Mouse (Mus musculus) CH12.LX (cell line): ENCODE measurements around the gene 1110059E24Rik. TPM values are rescaled to one million over a fixed set of nuclear protein-coding genes. Genes with fewer than 3 reads are reported as not detected.

Experiments
- DNase-seq: peaks from one replicate; pipeline ENCODE4 v3.0.0-alpha.2; 2013; ENCODE audit errors: extremely low read depth
- H3K27ac ChIP-seq: 2 replicates; pipeline ENCODE4 v1.5.1; 2012; ENCODE audit warnings: low read depth, mild to moderate bottlenecking, control low read depth, moderate library complexity; ENCODE audit not compliant: insufficient read depth
- H3K27me3 ChIP-seq: replicated peaks from 2 replicates; pipeline ENCODE3; 2012; ENCODE audit warnings: inconsistent platforms
- H3K36me3 ChIP-seq, 2 experiments: replicated peaks in 1 of 2; 2 replicates each; pipeline versions ENCODE3 to v1.6.1; 2012; ENCODE audit warnings: inconsistent platforms in 1 of 2, low read length in 1 of 2, mild to moderate bottlenecking in 1 of 2, mixed read lengths in 1 of 2, moderate library complexity in 1 of 2; ENCODE audit not compliant: control insufficient read depth in 1 of 2, insufficient read depth in 1 of 2
- H3K4me1 ChIP-seq, 2 experiments: 2 replicates each; pipeline ENCODE4 v1.6.1; 2012; ENCODE audit warnings: inconsistent platforms in 1 of 2, moderate library complexity in 1 of 2; ENCODE audit not compliant: insufficient read depth in 2 of 2, control insufficient read depth in 1 of 2
- H3K4me2 ChIP-seq: 2 replicates; pipeline ENCODE4 v1.6.1; 2012; ENCODE audit warnings: low read depth, mild to moderate bottlenecking, control low read depth; ENCODE audit not compliant: poor library complexity, insufficient read depth, severe bottlenecking
- H3K4me3 ChIP-seq, 3 experiments: fragments of 150-350 bp in 1 of 3; sonication (generic) in 1 of 3; replicated peaks in 1 of 3; 2 replicates each; pipeline versions ENCODE3 to v1.5.1; 2011 to 2012; ENCODE audit warnings: low read depth in 2 of 3, low read length in 2 of 3, mild to moderate bottlenecking in 2 of 3, moderate library complexity in 2 of 3, control low read depth in 1 of 3, improper control_type of control experiment in 1 of 3, inconsistent platforms in 1 of 3, mixed read lengths in 1 of 3; ENCODE audit not compliant: poor library complexity in 1 of 3
- H3K79me2 ChIP-seq: replicated peaks from 2 replicates; pipeline ENCODE4 v1.6.1; 2012; ENCODE audit warnings: mild to moderate bottlenecking, moderate library complexity; ENCODE audit not compliant: control insufficient read depth, poor library complexity, insufficient read depth, severe bottlenecking; ENCODE audit errors: extremely low read depth
- H3K9ac ChIP-seq: 2 replicates; pipeline ENCODE4 v1.6.1; 2012; ENCODE audit warnings: low read depth, mild to moderate bottlenecking, control low read depth, moderate library complexity; ENCODE audit not compliant: insufficient read depth
- H3K9me3 ChIP-seq: replicated peaks from 2 replicates; pipeline ENCODE3; 2012; ENCODE audit warnings: low read length, inconsistent platforms, mixed read lengths
- CTCF ChIP-seq, 2 experiments: IDR thresholded peaks in 1 of 2; conservative IDR thresholded peaks in 1 of 2; 2 replicates each; pipeline ENCODE4 v1.5.1; 2011 to 2012; ENCODE audit warnings: low read depth in 2 of 2, low read length in 2 of 2, improper control_type of control experiment in 1 of 2, inconsistent platforms in 1 of 2, mild to moderate bottlenecking in 1 of 2, moderate library complexity in 1 of 2
- EP300 ChIP-seq: IDR thresholded peaks from 2 replicates; pipeline ENCODE4 v1.6.1; 2011; ENCODE audit warnings: low read length, improper control_type of control experiment
- JUND ChIP-seq: conservative IDR thresholded peaks from 2 replicates; pipeline ENCODE4 v1.6.1; 2011; ENCODE audit warnings: low read depth, low read length, improper control_type of control experiment
- KAT2A ChIP-seq: IDR thresholded peaks from 2 replicates; pipeline ENCODE4 v1.6.1; 2012; ENCODE audit warnings: low read length, improper control_type of control experiment, inconsistent platforms; ENCODE audit not compliant: insufficient replicate concordance
- MAX ChIP-seq: IDR thresholded peaks from 2 replicates; pipeline ENCODE4 v1.6.1; 2011; ENCODE audit warnings: low read length, improper control_type of control experiment
- NRF1 ChIP-seq: IDR thresholded peaks from 2 replicates; pipeline ENCODE4 v1.6.1; 2014; ENCODE audit warnings: low read depth, mild to moderate bottlenecking, inconsistent platforms, low read length, improper control_type of control experiment, moderate library complexity
- POLR2A ChIP-seq: IDR thresholded peaks from 2 replicates; pipeline ENCODE4 v1.6.1; 2011; ENCODE audit warnings: low read depth, mild to moderate bottlenecking, improper control_type of control experiment, low read length
- RAD21 ChIP-seq: IDR thresholded peaks from 2 replicates; pipeline ENCODE4 v1.6.1; 2011; ENCODE audit warnings: low read depth, mild to moderate bottlenecking, low read length, improper control_type of control experiment, moderate library complexity
- SIN3A ChIP-seq: IDR thresholded peaks from 2 replicates; pipeline ENCODE4 v1.6.1; 2012; ENCODE audit warnings: low read length, improper control_type of control experiment, inconsistent platforms
- SMC3 ChIP-seq: IDR thresholded peaks from 2 replicates; pipeline ENCODE4 v1.6.1; 2011; ENCODE audit warnings: low read depth, low read length, improper control_type of control experiment
- TCF12 ChIP-seq: IDR thresholded peaks from 2 replicates; pipeline ENCODE4 v1.6.1; 2014; ENCODE audit warnings: low read depth, mild to moderate bottlenecking, inconsistent platforms, low read length, improper control_type of control experiment
- USF2 ChIP-seq: conservative IDR thresholded peaks from 2 replicates; pipeline ENCODE4 v1.6.1; 2011; ENCODE audit warnings: low read depth, low read length, improper control_type of control experiment
- ZC3H11A ChIP-seq: IDR thresholded peaks from 2 replicates; pipeline ENCODE4 v1.6.1; 2012; ENCODE audit warnings: low read depth, mild to moderate bottlenecking, inconsistent platforms, low read length, improper control_type of control experiment
- ZNF384 ChIP-seq: IDR thresholded peaks from 2 replicates; pipeline ENCODE4 v1.6.1; 2012; ENCODE audit warnings: low read depth, low read length, improper control_type of control experiment, inconsistent platforms
- dilution Hi-C: fragments of 300-500 bp; cut with MboI; formaldehyde crosslinking; loops from 2 replicates; pipeline ENCODE4 v1.14.3; 2020; ENCODE audit warnings: low sequenced_read_pairs; ENCODE audit not compliant: extremely low pct_unique_long_range_greater_than_20kb, extremely low pct_ligation_motif_present
- in situ Hi-C: fragments of 300-500 bp; cut with MboI; formaldehyde crosslinking; loops from 3 replicates; pipeline ENCODE4 v1.14.3; 2019; ENCODE audit warnings: low sequenced_read_pairs, low pct_ligation_motif_present, low pct_unique_long_range_greater_than_20kb, mixed read lengths
- polyA plus RNA-seq: library from polyadenylated mRNA; unstranded; fragments of >175 nt; gene quantifications from 2 replicates; pipeline ENCODE4 v1.2.1, GENCODE M21; 2012; ENCODE audit warnings: low read depth; ENCODE audit not compliant: insufficient read length
- total RNA-seq, 2 experiments: library from RNA; depleted of rRNA; stranded (reverse); fragments of 300-350 nt in 1 of 2; fragments of >200 nt in 1 of 2; gene quantifications; 2 replicates each; pipeline ENCODE4 v1.2.3; 2012 to 2014

1110059E24Rik gene
- total and polyA plus RNA-seq, 3 experiments = 25.5 to 106 (median 38.8) TPM

DNA sequence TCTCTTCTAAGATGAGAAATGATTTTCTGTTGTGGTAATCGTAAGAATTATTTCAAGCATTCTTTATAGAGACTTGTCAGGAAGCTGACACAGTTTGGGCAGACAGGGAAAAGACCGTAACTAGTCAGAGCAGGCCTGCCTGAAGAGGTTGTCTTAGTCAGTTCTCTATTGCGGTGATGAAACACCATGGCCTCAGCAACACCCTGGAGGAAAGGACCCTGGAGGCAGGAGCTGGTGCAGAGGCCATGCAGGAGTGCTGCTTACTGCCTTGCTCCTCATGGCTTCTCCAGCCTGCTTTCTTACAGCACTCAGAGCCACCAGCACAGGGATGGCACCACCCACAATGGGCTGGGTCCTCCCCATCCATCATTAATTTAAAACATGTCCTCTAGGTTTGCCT lies 47.5 kb downstream of the 1110059E24Rik start:
- dilution Hi-C loops = no loop called here
- Histone ChIP-seq H3K4me2 (no peak overlapping the region), H3K79me2 (no peaks in the 10 kb centered on the region; the same call in 1 of the 2 replicates), H3K36me3 (peaks cover 0 to 17% of the 10 kb centered on the region in 2 experiments), H3K4me3 (no peak overlapping the region), H3K9ac (no peak overlapping the region), H3K9me3 (peaks cover 2% of the 10 kb centered on the region), H3K27ac (no peak overlapping the region), H3K4me1 (peaks cover 2 to 45% of the 10 kb centered on the region in 2 experiments; a peak in 2 of 4 replicates), H3K27me3 (no peaks in the 10 kb centered on the region)
- no peak for DNase-seq
- TF ChIP-seq SIN3A (no peak), JUND (no peak), CTCF (conservative IDR thresholded peaks at IDR 0.05 in 1 of 2, IDR thresholded peaks at IDR 0.05 in 1 of 2; ENCODE audit: low read depth in 2 of 2, low read length in 2 of 2) (no peak), ZC3H11A (no peak), MAX (no peak), KAT2A (no peak)
- in situ Hi-C loops = no loop called here

DNA sequence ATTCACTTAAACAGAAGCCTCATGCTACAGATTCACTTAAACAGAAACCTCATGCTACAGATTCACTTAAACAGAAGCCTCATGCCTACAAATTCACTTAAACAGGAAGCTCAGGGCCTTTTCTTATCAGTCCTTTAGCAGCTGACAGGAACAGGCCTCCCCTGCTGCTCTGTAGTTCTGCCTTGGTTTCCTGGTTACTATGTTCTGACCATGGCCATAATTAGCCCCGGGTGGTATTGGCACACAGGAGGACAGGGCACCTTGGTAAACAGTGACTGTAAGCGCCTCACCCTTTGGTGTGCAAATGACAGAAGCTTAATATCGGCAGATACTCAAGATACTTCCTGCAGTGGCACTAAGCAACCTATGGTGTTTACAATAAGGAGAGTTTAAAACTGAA lies 48.9 kb downstream of the 1110059E24Rik start:
- no peaks in the 10 kb centered on the region; the same call in 1 of the 2 replicates for H3K79me2 ChIP-seq
- peak overlapping the region; percentile 19; the same call in 1 of the 2 replicates for H3K9ac ChIP-seq
- dilution Hi-C loops = no loop called here
- peaks cover 2% of the 10 kb centered on the region for H3K9me3 ChIP-seq
- DNase-seq = peak; percentile 9
- no peak overlapping the region for H3K4me2 ChIP-seq
- H3K36me3 ChIP-seq = peaks cover 0 to 6% of the 10 kb centered on the region in 2 experiments
- H3K4me1 ChIP-seq = peaks cover 2 to 54% of the 10 kb centered on the region in 2 experiments; a peak in 2 of 4 replicates
- no peak overlapping the region; the same call in 1 of the 2 replicates for H3K27ac ChIP-seq
- TF ChIP-seq TCF12 = no peak
- no peak for TF ChIP-seq JUND
- TF ChIP-seq USF2 = no peak
- TF ChIP-seq ZNF384 = no peak
- TF ChIP-seq RAD21 = no peak
- TF ChIP-seq NRF1 = no peak
- no peak for TF ChIP-seq KAT2A
- no peak for TF ChIP-seq EP300
- TF ChIP-seq POLR2A = no peak
- TF ChIP-seq SMC3 = no peak
- TF ChIP-seq, all 38 proteins: peak for 0
- no peak overlapping the region for H3K4me3 ChIP-seq
- in situ Hi-C loops = no loop called here
- H3K27me3 ChIP-seq = no peaks in the 10 kb centered on the region

DNA sequence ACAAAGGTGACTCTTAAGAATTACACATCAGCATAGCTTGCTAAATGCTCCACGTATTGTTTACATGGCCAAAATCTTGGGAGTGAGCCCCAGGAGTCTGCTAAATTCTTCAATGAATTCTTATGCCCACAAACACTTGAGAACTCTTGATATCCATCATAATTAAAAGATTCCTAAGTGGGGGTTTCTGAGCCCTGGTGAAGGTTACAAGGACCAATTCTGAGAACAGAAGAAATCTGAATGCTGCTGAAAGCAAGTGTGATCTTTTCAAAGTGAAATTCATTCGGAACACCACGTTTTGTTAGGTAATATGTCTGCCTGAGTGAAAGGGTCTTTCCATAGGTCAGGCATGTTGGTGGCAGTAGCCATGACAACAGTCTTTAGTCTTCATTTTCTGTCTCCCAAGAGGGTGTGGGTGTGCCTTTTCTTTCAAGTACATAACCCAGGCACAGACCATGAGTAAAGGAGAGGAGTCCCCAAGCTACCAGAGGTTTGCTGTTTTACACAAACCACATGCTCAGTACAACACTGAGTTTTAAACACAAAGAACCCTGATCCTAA lies 51.2 kb downstream of the 1110059E24Rik start:
- Histone ChIP-seq H3K27me3 (no peaks in the 10 kb centered on the region), H3K4me1 (peaks cover 2 to 57% of the 10 kb centered on the region in 2 experiments; a peak in 2 of 4 replicates), H3K4me3 (no peak overlapping the region), H3K36me3 (peaks cover 10 to 19% of the 10 kb centered on the region in 2 experiments), H3K27ac (no peak overlapping the region), H3K4me2 (no peak overlapping the region), H3K9ac (no peak overlapping the region), H3K79me2 (no peaks in the 10 kb centered on the region; the same call in 1 of the 2 replicates), H3K9me3 (peaks cover 6% of the 10 kb centered on the region)
- no peak for TF ChIP-seq ZC3H11A
- dilution Hi-C loops (no loop called here), in situ Hi-C loops (no loop called here)
- DNase-seq = peak; percentile 12
